Mouse (Mus musculus) intestine, embryonic 14.5 days (tissue): ENCODE data around the gene Gm28372. TPM values are rescaled to one million over a fixed set of nuclear protein-coding genes. Genes with fewer than 3 reads are reported as not detected.
"Not testable (repeated sequence)": the region's sequence is repeated elsewhere in the genome, so short reads cannot be mapped to it uniquely, and the experiment has no call there.

Source experiments
- ATAC-seq: fragments of 200-750 bp; cut with Nextera tagmentation; replicated peaks from 2 replicates; pipeline ENCODE4 v1.8.0; 2017; ENCODE audit warnings: low read depth, moderate number of reproducible peaks, moderate TSS enrichment, moderate library complexity; ENCODE audit not compliant: low FRiP score, low TSS enrichment
- DNase-seq: peaks from one replicate; pipeline ENCODE4 v3.0.0-alpha.2; 2018; ENCODE audit warnings: low spot score
- H3K27ac ChIP-seq: fragments of 300-500 bp; sonication (generic); 2 replicates; pipeline ENCODE4 v1.5.1; 2014; ENCODE audit warnings: low read depth, mild to moderate bottlenecking, control low read depth
- H3K27me3 ChIP-seq: fragments of 300-500 bp; sonication (generic); replicated peaks from 2 replicates; pipeline ENCODE4 v1.6.1; 2014; ENCODE audit warnings: low read length, control low read depth; ENCODE audit not compliant: control insufficient read depth, insufficient read depth
- H3K36me3 ChIP-seq: fragments of 300-500 bp; sonication (generic); 2 replicates; pipeline ENCODE4 v1.6.1; 2014; ENCODE audit warnings: low read length, control low read depth; ENCODE audit not compliant: control insufficient read depth, insufficient read depth
- H3K4me1 ChIP-seq: fragments of 300-500 bp; sonication (generic); replicated peaks from 2 replicates; pipeline ENCODE4 v1.6.1; 2014; ENCODE audit warnings: low read length, control low read depth, mixed read lengths; ENCODE audit not compliant: control insufficient read depth, insufficient read depth
- H3K4me2 ChIP-seq: fragments of 300-500 bp; sonication (generic); 2 replicates; pipeline ENCODE4 v1.6.1; 2014; ENCODE audit warnings: low read length
- H3K4me3 ChIP-seq: fragments of 300-500 bp; sonication (generic); 2 replicates; pipeline ENCODE4 v1.5.1; 2014; ENCODE audit warnings: low read depth, low read length, control low read depth, mixed read lengths
- H3K9ac ChIP-seq: fragments of 300-500 bp; sonication (generic); 2 replicates; pipeline ENCODE4 v1.6.1; 2014; ENCODE audit warnings: mild to moderate bottlenecking, low read length
- H3K9me3 ChIP-seq: fragments of 300-500 bp; sonication (generic); 2 replicates; pipeline ENCODE4 v1.6.1; 2016; ENCODE audit warnings: low read length, control low read depth; ENCODE audit not compliant: control insufficient read depth
- WGBS: fragments of 180-500 bp; shearing (Covaris S2); extraction: QIAGEN DNeasy Blood & Tissue Kit; methylation state at CpG from one replicate; pipeline ENCODE4 v1.1.7; 2014; 5-methylcytosine and 5-hydroxymethylcytosine counted together
- polyA plus RNA-seq: library from polyadenylated mRNA; unstranded; fragments of >200 nt; fragmentation: Nextera tagmentation; extraction: Ambion mirVana; gene quantifications from 2 replicates; pipeline ENCODE4 v1.2.1, GENCODE M21; 2014

The Gm28372 gene
- polyA plus RNA-seq, result not detected in 2 replicates

DNA sequence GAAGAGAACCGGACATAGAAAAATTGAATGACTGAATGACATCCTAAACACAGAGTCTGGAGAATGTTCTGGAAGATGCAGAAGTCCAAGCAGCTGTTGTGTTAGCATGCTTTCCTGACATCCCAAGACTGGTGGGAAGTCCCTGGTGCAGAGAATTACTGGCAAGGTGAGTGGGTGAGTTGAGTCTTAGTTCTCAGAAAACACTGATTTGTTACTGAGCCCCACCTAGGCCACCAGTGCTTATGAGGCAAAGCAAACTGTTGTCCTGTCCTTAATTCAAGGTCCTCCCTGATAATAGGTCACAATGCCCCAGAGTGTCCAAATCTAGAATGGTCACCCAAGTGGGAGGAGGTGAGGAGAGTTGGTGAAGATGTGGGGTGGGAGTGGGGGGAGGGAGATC is at the start of gene Gm28372, which contains the start of gene 1700020A23Rik:
Gene Gm28372, plus strand, starts transcription at position 301 of the 400 bp plus-strand sequence.
Gene 1700020A23Rik, plus strand, starts transcription at position 321 of the 400 bp plus-strand sequence.
- H3K4me3 ChIP-seq, result no peak within 1 kb of the TSS
- 83% methylated on average over 1 of the region's 1 CpGs for WGBS
- H3K36me3 ChIP-seq, result no peaks in the 10 kb centered on the region
- no peak within 1 kb of the TSS for H3K27ac ChIP-seq
- DNase-seq (no peak), ATAC-seq (no peak)
- no peaks in the 10 kb centered on the region for H3K27me3 ChIP-seq
- H3K9ac ChIP-seq, result no peak within 1 kb of the TSS
- no peaks in the 10 kb centered on the region; the same call in 1 of the 2 replicates for H3K4me1 ChIP-seq
- no peak within 1 kb of the TSS for H3K4me2 ChIP-seq
- H3K9me3 ChIP-seq, result no peaks in the 10 kb centered on the region

DNA sequence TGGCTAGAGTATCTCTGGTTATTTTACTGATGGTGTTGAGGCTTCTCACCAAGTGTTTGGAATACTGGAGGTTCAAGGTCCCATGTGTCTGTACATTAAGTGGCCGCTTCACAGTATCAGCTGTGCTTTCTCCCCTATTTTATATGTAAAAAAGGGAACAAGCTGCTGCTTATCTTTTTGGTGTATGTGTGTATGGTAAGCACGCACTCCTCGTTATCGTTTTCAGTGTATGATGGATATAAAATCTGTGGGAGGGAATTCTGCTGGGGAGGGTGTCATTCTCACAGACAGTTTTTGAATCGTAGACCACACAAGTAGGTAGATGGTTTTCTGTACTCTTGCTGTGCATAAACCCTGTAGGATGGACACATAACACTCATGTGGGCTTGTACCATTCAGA is 47.5 kb upstream of the Gm28372 start:
- no peaks in the 10 kb centered on the region for H3K9me3 ChIP-seq
- no peaks in the 10 kb centered on the region for H3K36me3 ChIP-seq
- no peaks in the 10 kb centered on the region for H3K4me1 ChIP-seq
- WGBS, result 93% methylated on average over 5 of the region's 5 CpGs
- no peak overlapping the region for H3K4me3 ChIP-seq
- H3K27ac ChIP-seq, result no peak overlapping the region
- ATAC-seq (no peak), DNase-seq (no peak)
- H3K4me2 ChIP-seq, result no peak overlapping the region
- peaks cover 37% of the 10 kb centered on the region for H3K27me3 ChIP-seq
- no peak overlapping the region for H3K9ac ChIP-seq

GRCm38 (mm10) chr2:130358852-130359251 is 46.2 kb upstream of the Gm28372 start:
- no peak overlapping the region for H3K9ac ChIP-seq
- no peak overlapping the region for H3K27ac ChIP-seq
- no peaks in the 10 kb centered on the region for H3K9me3 ChIP-seq
- H3K36me3 ChIP-seq, result no peaks in the 10 kb centered on the region
- DNase-seq, result no peak
- no peak overlapping the region for H3K4me3 ChIP-seq
- H3K4me2 ChIP-seq, result no peak overlapping the region
- no peaks in the 10 kb centered on the region for H3K4me1 ChIP-seq
- 14% methylated on average over 5 of the region's 5 CpGs for WGBS
- H3K27me3 ChIP-seq, result peaks cover 48% of the 10 kb centered on the region
- ATAC-seq, result no peak

- no peaks in the 10 kb centered on the region for H3K4me1 ChIP-seq
- H3K9ac ChIP-seq, result no peak overlapping the region
- no peak overlapping the region for H3K27ac ChIP-seq
- WGBS, result 10% methylated on average over 14 of the region's 14 CpGs
- H3K36me3 ChIP-seq, result no peaks in the 10 kb centered on the region
- H3K4me3 ChIP-seq, result no peak overlapping the region
- H3K9me3 ChIP-seq, result no peaks in the 10 kb centered on the region
- H3K4me2 ChIP-seq, result no peak overlapping the region
- peaks cover 48% of the 10 kb centered on the region for H3K27me3 ChIP-seq
- DNase-seq, result peak; percentile 83
- no peak for ATAC-seq
Measured at GRCm38 (mm10) chr2:130362511-130363026, 42.5 kb upstream of the Gm28372 start.

- ATAC-seq (peak; percentile 50), DNase-seq (no peak)
- Histone ChIP-seq H3K27ac (no peak overlapping the region), H3K4me1 (no peaks in the 10 kb centered on the region), H3K4me2 (peak overlapping the region; percentile 47), H3K9ac (peak overlapping the region; percentile 8; the same call in 1 of the 2 replicates), H3K27me3 (peaks cover 31% of the 10 kb centered on the region), H3K36me3 (no peaks in the 10 kb centered on the region), H3K9me3 (no peaks in the 10 kb centered on the region), H3K4me3 (peak overlapping the region; percentile 28)
- 16% methylated on average over 30 of the region's 30 CpGs for WGBS
Measured at GRCm38 (mm10) chr2:130365211-130366094, 39.6 kb upstream of the Gm28372 start.

- H3K9ac ChIP-seq, result no peak overlapping the region
- no peak for ATAC-seq
- no peak overlapping the region for H3K4me2 ChIP-seq
- H3K4me1 ChIP-seq, result no peaks in the 10 kb centered on the region
- no peaks in the 10 kb centered on the region for H3K36me3 ChIP-seq
- H3K27me3 ChIP-seq, result peaks cover 13% of the 10 kb centered on the region
- no peak overlapping the region for H3K27ac ChIP-seq
- WGBS, result 63% methylated on average over 4 of the region's 4 CpGs
- no peak overlapping the region for H3K4me3 ChIP-seq
- H3K9me3 ChIP-seq, result no peaks in the 10 kb centered on the region
- DNase-seq, result no peak
Measured at GRCm38 (mm10) chr2:130367386-130367785, 37.7 kb upstream of the Gm28372 start.

DNA sequence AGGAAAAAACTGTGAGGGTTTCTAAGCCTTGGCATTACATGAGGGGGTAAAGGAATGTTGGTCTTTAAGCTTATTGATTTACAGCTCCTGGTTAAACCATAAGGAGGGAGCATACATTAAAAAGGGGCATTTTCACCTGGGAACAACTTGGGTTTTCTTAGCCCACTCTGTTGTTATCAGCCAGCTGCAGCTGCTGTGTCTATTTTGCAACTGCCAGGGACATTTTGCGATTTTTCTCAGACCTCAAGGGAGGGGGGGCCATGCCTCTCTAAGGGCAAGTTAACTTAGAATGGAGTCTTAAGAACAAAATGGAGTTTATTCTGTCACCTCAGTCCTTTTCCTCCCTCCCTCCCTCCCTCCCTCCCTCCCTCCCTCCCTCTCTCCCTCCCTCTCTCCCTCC is 32.0 kb upstream of the Gm28372 start:
- H3K27ac ChIP-seq, ATAC-seq, DNase-seq, H3K9ac ChIP-seq, H3K9me3 ChIP-seq, H3K4me2 ChIP-seq, H3K27me3 ChIP-seq, H3K36me3 ChIP-seq, H3K4me1 ChIP-seq, H3K4me3 ChIP-seq: not testable (repeated sequence)
- WGBS, result 14% methylated on average over 1 of the region's 1 CpGs

DNA sequence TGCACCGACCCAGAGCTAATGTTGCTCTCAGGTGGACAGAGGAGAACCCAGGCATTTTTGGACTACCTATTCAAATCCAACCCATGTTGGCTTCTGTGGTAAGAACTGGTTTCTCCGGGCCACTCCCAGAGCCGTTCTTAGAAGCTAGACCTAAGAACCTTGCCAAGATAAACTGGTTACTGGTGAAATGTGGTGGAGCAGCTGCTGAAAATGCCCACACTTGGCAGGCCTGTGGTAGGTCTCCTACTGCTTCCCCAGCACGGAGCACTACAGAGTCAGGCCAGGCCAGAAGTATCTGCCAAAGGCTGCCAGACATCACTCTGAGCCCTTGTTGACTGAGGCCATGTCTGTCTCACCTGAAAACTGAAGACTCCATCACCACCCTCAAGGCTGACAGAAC is 30.1 kb upstream of the Gm28372 start:
- ATAC-seq, result no peak
- H3K9ac ChIP-seq, result no peak overlapping the region
- no peaks in the 10 kb centered on the region for H3K9me3 ChIP-seq
- DNase-seq, result no peak
- no peaks in the 10 kb centered on the region for H3K4me1 ChIP-seq
- H3K4me3 ChIP-seq, result no peak overlapping the region
- no peak overlapping the region for H3K4me2 ChIP-seq
- H3K27me3 ChIP-seq, result no peaks in the 10 kb centered on the region
- no peak overlapping the region for H3K27ac ChIP-seq
- no peaks in the 10 kb centered on the region for H3K36me3 ChIP-seq
- WGBS, result 78% methylated on average over 4 of the region's 4 CpGs
